Mouse (Mus musculus): ENCODE measurements around the gene Lmbrd2. TPM values are rescaled to one million over a fixed set of nuclear protein-coding genes. Genes with fewer than 3 reads are reported as not detected.
A peak's percentile ranks its signal among the peaks of the same experiment; 100 is the strongest.

The Lmbrd2 gene
- 10 to 100 TPM; 67.1 to 71.3 TPM for total RNA-seq (2021)

DNA sequence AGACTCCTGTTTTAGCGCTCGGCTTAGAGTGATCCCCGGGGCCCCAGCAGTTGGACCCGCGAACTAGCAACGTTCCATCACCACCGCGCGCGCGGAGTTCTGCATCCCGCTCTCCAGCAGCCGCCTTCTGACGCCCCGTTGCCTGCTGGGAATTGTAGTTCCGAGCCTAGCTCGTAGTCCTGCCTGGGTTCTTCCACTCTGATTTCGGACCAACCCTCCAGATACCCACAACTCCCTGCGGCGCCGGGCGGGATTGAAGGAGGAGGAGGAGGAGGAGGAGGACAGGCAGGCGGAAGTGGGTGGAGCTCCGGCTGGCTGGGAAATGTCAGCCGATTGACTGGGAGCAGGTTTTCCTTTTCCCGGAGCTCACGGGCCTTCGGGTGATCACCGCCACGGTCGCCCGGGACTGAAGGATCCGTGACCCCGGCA, at the start of gene Lmbrd2:
Gene Lmbrd2 (plus strand): TSS at position 299 of the 429 bp plus-strand sequence.
- DNase-seq (ENCODE audit: low spot score in 2 of 2): peak; percentile 96 to 99
- intact Hi-C loops (cut with DNase I): no loop called here

- intact Hi-C loops (cut with DNase I): no loop called here
- DNase-seq (ENCODE audit: low spot score in 2 of 2): no peak
Observed at GRCm38 (mm10) chr15:9090662-9091061, 49.7 kb upstream of the Lmbrd2 start.

DNA sequence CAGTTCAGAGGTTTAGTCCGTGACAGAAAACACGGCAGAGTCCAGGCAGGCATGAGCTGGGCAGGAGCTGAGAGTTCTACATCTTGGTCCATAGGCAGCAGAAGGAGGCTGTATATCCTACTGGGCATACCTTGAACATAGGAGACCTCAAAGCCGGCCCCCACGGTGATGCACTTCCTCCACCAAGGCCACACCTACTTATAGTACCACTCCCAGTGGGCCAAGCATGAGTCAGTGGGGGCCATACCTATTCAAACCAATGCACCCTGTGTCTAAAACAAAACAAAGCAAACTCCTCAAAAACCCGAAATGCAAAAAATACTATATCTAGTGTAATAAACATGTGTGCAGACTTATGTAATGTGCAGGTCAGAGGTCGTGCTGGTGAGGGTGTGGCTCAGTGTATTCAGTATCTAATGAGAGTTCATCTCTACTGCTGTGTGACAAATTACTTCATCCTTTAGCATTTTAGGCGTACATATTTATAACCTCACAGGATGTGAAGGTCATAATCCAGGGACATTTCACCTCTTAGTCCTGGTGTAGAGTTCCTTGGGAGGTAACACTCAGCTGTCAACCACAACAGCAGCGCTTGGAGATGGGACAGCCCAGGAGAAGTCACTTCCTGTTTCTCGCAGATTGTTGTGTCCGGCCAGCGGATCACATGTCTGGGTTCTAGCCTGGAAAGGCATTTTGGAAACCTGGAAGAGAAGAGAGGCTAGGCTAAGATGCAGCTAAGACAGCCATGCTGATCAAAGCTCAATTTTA, 46.6 kb upstream of the Lmbrd2 start:
- intact Hi-C loops (cut with DNase I): no loop called here
- no peak for DNase-seq (ENCODE audit: low spot score in 2 of 2)

DNA sequence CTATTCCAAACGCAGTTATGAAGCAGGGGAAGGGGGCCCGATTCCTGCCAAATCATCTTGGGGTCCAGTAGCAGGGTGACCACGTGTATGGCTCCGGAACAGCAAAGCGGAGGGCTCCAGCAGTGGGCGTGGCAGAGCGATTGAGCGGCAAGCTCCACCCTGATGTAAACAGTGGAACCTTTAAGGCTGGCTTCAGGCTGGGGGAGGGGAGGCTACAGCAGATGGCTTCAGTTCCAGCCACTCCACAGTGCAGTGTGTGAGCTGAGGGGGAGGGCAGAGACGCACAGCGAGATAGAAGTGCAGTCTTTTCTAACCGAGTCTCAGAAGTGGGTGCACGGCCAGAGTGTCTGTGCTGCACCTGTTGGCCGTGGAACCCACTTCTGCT, 46.0 kb upstream of the Lmbrd2 start:
- intact Hi-C loops (cut with DNase I): no loop called here
- peak; percentile 47 to 74 for DNase-seq (ENCODE audit: low spot score in 2 of 2)

DNA sequence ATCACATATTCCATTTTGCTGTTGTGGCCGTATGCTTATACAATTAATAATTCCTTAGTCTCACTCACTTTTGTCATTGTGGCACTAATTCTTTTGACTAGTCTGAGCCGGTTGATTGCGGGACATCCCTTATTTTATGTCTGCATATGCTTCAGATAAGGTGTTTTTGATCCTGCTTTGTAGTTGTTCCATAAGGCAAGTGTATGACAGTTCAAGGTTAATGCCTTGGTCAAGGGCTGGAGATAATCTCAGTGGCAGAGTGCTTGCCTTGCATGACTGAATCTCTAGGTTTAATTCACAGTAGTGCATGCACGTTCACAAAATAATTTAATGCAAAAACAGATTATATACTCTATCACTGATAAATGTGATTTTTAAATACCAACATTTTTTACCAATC, 43.5 kb upstream of the Lmbrd2 start:
- no peak for DNase-seq (ENCODE audit: low spot score in 2 of 2)
- intact Hi-C loops (cut with DNase I): no loop called here

GRCm38 (mm10) chr15:9100446-9101077, 39.8 kb upstream of the Lmbrd2 start:
- peak in 1 of 2 experiments; percentile 27 for DNase-seq (ENCODE audit: low spot score in 2 of 2)
- intact Hi-C loops (cut with DNase I): no loop called here

GRCm38 (mm10) chr15:9106303-9107074, 33.9 kb upstream of the Lmbrd2 start:
- no peak for DNase-seq (ENCODE audit: low spot score in 2 of 2)
- intact Hi-C loops (cut with DNase I): no loop called here

GRCm38 (mm10) chr15:9110526-9111347, 29.6 kb upstream of the Lmbrd2 start:
- intact Hi-C loops (cut with DNase I): no loop called here

DNA sequence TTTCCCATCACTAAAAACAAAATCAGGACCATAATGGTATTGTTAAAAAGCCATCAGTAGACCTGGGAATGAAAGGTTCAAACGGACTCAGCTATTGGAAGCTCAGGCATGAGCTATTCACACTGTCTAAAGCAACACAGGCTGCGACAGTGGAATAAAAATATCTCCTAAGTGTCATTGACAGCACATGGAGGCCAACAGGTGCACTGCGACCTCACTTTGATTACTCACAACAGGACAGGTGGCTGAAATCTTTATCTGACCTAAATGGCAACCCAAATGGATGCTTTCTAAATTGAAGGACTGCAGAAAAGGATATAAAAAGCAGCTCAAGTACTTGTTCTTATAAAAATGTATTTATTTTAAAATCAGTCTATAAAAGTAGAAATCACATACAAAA, 28.7 kb upstream of the Lmbrd2 start:
- no peak for DNase-seq (ENCODE audit: low spot score in 2 of 2)
- intact Hi-C loops (cut with DNase I): no loop called here

More at GRCm38 (mm10) chr15:9110526-9111347, 29.6 kb upstream of the Lmbrd2 start:
- no peak for DNase-seq (ENCODE audit: low spot score in 2 of 2)

GRCm38 (mm10) chr15:9113556-9113955, 26.8 kb upstream of the Lmbrd2 start:
- intact Hi-C loops (cut with DNase I): no loop called here
- DNase-seq (ENCODE audit: low spot score in 2 of 2): no peak

DNA sequence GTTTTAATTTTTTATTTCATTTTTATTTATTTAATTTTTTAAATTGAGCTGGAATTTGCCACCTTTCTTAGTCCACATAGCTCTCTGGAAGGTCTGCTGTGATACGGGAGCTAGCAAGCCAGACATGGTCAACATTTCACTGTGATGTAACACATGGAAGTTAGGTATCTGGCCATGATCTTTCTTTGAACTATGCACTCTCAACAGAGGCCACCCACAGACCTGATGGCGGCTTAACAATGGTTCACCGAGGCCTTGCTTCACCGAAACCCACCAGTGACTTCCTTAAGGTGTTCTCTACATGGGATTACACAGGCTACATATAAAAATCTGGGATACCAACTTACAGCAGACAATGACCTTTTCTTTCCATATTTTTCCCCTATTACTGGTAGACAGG, 26.2 kb upstream of the Lmbrd2 start:
- intact Hi-C loops (cut with DNase I): no loop called here
- no peak for DNase-seq (ENCODE audit: low spot score in 2 of 2)

DNA sequence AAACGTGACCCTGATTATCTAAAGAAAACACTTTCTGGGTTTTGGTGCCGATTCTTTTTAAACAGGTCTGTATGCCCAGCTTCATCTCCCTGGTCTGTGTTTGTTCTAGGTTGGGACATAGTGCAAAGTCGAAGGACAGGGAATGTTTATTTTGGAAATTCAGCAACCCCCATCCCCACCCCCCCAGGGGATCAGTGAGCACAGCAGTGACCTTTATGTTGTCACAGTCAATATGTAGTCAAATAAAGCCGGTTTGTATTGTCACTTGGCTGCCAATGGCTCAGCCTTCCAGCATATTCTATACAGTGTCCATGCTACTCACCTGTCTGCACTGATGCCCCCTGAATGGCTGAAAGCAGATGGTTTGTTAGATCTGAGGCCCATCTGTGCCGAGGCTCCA, 25.8 kb upstream of the Lmbrd2 start:
- intact Hi-C loops (cut with DNase I): no loop called here

DNA sequence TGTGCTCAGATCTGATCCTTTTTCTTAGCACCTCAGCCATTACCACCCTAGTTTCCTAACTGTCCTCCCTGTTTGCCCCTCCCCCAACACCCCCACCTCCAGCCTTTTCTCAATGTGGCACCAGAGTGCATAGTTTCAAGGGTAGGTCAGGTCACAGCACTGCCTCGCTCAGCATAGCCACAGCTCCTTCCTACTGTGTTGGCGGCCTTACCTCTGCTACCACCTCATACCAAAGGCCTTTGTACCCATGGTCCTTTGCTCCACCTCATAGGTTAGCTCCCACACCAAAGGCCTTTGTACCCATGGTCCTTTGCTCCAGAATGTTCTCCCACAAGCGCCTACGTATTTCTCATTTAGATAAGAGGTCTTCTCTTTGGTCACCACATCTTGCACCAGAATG, 21.5 kb upstream of the Lmbrd2 start:
- intact Hi-C loops (cut with DNase I): no loop called here

More for the DNA sequence above, 25.8 kb upstream of the Lmbrd2 start:
- DNase-seq (ENCODE audit: low spot score in 2 of 2): no peak

GRCm38 (mm10) chr15:9120081-9120480, 20.3 kb upstream of the Lmbrd2 start:
- intact Hi-C loops (cut with DNase I): no loop called here
- DNase-seq (ENCODE audit: low spot score in 2 of 2): peak; percentile 62 to 66

More for the DNA sequence above, 21.5 kb upstream of the Lmbrd2 start:
- no peak for DNase-seq (ENCODE audit: low spot score in 2 of 2)

- intact Hi-C loops (cut with DNase I): no loop called here
- no peak for DNase-seq (ENCODE audit: low spot score in 2 of 2)
Observed at GRCm38 (mm10) chr15:9122989-9123388, 17.4 kb upstream of the Lmbrd2 start.

GRCm38 (mm10) chr15:9124856-9125255, 15.5 kb upstream of the Lmbrd2 start:
- intact Hi-C loops (cut with DNase I): no loop called here
- no peak for DNase-seq (ENCODE audit: low spot score in 2 of 2)

DNA sequence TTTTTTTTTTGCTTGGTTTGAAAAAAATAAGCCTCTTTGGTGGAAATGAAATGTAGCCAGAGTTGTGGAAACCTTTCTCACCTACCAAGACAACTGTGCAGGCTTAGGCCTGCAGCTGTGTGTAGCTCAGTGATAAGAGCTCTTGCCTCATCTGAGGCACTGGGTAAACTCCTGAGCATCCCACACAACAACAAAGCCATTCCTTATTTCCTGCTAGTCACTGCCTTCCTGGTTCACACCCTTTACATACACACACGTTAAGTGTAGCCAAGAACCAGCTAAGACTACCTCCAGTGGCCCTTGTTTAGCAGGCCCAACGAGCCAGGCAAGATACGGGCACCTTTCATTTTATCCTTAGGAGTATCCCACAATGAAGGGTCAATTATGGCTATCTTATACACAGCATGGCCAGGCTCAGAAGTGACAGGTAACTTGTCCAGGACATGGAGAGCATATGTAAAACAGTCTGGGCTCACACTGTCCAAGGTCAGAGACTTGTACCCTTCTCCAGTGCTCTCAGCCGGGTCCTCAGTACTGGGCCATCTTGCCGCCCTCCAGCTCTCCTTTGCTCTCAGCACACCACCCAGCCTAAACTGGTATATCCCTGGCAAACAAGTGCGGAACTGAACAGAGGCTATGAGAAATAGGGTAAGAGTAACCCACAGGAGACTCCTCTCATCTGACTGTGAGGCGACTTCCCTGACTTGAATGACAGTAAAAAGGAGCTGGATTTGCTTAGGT, 13.1 kb upstream of the Lmbrd2 start:
- intact Hi-C loops (cut with DNase I): no loop called here
- no peak for DNase-seq (ENCODE audit: low spot score in 2 of 2)

GRCm38 (mm10) chr15:9130772-9131498, 9.4 kb upstream of the Lmbrd2 start:
- DNase-seq (ENCODE audit: low spot score in 2 of 2): peak in 1 of 2 experiments; percentile 34
- intact Hi-C loops (cut with DNase I): no loop called here

Data from left cerebral cortex, postnatal 25 days (tissue).